Mouse (Mus musculus): Measurements from ENCODE around the gene Fancc.
A peak's percentile ranks its signal among the peaks of the same experiment; 100 is the strongest.
"Not testable (repeated sequence)": the region's sequence is repeated elsewhere in the genome, so short reads cannot be mapped to it uniquely, and the experiment has no call there.

Fancc gene

GRCm38 (mm10) chr13:63418148-63418547 lies 78.9 kb downstream of the Fancc start:
- DNase-seq (ENCODE audit: low spot score) = no peak

- DNase-seq (ENCODE audit: low spot score) = no peak
Observed at GRCm38 (mm10) chr13:63416824-63417223, 80.3 kb downstream of the Fancc start.

- no peak for DNase-seq (ENCODE audit: low spot score)
Observed at GRCm38 (mm10) chr13:63412662-63413061, 84.4 kb downstream of the Fancc start.

- DNase-seq (ENCODE audit: low spot score) = no peak
Observed at GRCm38 (mm10) chr13:63411310-63412022, 85.6 kb downstream of the Fancc start.

DNA sequence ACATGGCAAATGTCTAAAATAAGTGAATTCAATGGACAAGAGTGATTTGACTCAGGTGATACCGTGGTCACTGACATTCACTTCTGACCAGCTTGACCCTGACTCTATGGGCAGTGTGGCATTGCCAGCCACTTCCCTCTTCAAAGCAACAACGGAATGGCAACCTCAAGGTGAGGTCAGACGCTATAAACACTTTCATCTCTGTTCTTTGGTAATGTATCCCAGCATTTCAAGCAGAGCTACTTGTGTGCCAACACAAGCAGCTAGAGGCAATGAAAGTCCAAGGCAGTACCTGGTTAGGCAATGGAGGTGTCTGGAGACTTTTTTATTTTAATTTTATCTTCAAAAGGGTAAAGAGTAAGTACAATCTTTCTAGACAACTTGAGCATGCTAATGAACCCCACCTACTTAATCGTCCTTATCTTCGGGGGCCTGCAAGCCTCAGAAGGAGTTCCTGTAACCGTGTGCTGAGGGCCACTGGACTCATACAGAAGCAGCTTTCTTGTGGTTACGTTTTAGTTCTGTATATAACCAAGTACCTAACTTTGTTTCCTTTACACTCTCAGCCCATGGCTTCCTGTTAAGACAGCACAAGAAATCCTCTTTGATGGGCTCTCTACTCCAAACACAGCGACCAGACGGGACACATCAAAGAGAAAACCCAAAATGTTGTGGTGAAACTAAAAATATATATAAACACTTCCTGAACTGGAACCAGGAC lies 86.3 kb downstream of the Fancc start:
- no peak for DNase-seq (ENCODE audit: low spot score)

- DNase-seq (ENCODE audit: low spot score) = no peak
Observed at GRCm38 (mm10) chr13:63405151-63405550, 91.9 kb downstream of the Fancc start.

DNA sequence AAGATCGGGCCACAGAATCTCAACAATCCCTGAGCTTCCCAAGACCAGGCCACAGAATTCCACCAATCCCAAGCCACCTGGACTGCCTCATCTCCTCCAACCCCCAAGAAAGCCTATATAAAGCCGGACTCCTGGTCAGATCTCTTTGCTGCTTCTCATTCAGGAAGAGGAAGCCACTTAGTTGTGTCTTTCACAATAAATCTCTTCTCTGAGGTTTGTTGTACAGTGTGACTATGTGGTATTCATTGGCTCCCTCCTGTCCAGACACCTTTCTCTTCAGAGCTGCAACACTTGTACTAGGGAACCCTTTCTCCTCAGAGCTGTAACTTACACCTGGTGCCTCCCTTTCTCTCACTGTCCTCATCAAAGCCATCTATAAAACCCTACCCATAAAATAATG lies 92.4 kb downstream of the Fancc start:
- no peak for DNase-seq (ENCODE audit: low spot score)

- no peak for DNase-seq (ENCODE audit: low spot score)
Observed at GRCm38 (mm10) chr13:63402823-63403222, 94.3 kb downstream of the Fancc start.

GRCm38 (mm10) chr13:63400069-63400468 lies 97.0 kb downstream of the Fancc start:
- no peak for DNase-seq (ENCODE audit: low spot score)

- DNase-seq (ENCODE audit: low spot score) = no peak
Observed at GRCm38 (mm10) chr13:63397420-63397819, 99.7 kb downstream of the Fancc start.

GRCm38 (mm10) chr13:63394304-63395063 lies 102.6 kb downstream of the Fancc start:
- no peak for DNase-seq (ENCODE audit: low spot score)

DNA sequence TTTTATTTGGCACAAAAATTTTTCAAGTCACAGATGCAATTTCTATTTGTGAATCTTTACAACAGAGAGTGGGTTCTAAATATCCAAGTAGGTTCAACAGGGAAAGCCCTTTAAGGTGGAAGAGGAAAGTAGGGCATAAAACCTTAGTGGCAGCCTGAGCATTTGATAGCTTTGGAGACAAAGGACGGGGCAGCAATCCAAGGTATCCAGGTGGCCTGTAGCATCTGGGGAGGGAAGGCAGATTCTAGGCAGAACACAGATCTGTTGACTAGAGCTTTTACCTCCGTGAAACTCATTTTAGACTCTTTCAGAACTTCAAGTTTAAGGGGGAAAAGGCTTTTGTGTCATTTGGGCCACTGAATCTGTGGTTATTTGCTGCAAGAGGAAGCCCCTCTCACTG lies 111.8 kb downstream of the Fancc start:
- no peak for DNase-seq (ENCODE audit: low spot score)

DNA sequence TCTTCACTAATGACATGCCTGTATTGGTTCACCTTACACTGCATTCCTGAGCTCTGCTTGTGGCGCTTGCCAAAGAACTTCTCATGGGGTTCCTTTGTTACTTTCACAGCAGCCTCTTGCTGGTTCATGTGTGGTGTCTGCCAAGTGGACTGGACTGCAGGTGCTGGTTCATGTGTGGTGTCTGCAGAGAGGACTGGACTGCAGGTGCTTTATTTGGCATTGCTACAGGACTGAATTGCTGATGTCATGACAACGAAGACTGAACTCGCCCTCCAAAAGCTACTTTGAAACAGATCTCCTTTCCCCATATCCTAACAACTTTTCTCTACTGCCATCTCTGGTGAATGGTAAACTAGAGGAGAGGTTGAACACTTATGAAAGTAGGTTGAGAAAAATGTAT lies 112.3 kb downstream of the Fancc start:
- DNase-seq (ENCODE audit: low spot score) = no peak

DNA sequence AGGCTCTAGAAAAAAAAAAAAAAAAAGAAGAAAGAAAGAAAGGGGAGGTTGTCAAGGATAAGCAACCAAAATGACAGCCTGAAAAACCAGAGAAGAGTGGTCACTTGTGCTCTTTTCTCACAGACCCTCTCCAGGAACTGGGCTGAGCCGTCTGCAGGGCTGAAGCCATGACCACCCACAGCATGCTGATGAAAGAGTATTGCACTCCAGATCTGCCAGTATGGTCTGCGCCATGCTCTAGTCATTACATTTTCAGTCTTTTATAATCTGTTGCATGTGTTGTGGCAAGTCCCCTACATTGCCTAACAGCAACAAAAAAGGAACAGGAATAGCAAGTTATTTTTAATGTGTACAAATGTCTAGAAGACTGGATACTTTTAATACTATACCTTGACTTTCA lies 114.9 kb downstream of the Fancc start:
- no peak for DNase-seq (ENCODE audit: low spot score)

- no peak for DNase-seq (ENCODE audit: low spot score)
Observed at GRCm38 (mm10) chr13:63373460-63374166, 123.5 kb downstream of the Fancc start.

DNA sequence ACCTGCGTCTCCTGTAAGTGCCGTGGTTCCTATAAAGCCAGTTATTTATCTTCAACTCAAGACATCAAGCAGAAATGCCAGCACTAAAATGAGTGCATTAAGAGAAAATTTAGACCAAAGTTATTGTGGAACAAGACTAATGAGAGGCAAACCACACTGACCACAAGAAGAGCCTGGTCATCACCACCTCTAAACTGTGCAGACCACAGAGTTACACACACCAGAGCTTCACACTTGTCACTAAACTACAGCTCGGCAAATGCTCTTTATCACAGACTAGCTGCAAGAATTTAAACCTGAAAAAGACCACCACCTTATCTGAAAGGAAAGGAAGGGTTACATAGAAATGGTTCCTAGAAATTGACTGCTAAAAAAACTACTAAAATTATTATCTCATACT lies 135.3 kb downstream of the Fancc start:
- DNase-seq (ENCODE audit: low spot score) = no peak

- no peak for DNase-seq (ENCODE audit: low spot score)
Observed at GRCm38 (mm10) chr13:63360111-63360885, 136.8 kb downstream of the Fancc start.

GRCm38 (mm10) chr13:63359393-63359792 lies 137.7 kb downstream of the Fancc start:
- no peak for DNase-seq (ENCODE audit: low spot score)

GRCm38 (mm10) chr13:63356558-63356957 lies 140.5 kb downstream of the Fancc start:
- peak; percentile 85 for DNase-seq (ENCODE audit: low spot score)

DNA sequence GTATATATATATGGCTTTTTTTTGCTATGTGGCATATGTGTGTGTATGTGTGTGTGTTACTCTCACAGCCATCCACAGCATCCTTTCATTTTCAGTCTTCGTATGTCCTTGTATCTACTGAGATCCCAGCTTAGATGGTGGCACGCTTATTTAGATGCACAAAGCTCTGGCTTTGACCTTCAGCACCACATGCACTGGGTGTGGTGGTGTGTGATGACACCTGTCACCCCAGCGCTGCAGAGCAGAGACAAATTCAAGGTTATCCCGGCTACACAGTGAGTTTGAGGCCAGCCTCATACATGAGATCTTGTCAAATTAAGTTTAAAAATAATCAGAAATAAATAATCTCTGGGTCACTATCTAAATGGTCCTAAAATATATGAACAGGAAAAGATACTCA lies 141.0 kb downstream of the Fancc start:
- no peak for DNase-seq (ENCODE audit: low spot score)

GRCm38 (mm10) chr13:63353312-63353711 lies 143.8 kb downstream of the Fancc start:
- not testable (repeated sequence) for DNase-seq (ENCODE audit: low spot score)

DNA sequence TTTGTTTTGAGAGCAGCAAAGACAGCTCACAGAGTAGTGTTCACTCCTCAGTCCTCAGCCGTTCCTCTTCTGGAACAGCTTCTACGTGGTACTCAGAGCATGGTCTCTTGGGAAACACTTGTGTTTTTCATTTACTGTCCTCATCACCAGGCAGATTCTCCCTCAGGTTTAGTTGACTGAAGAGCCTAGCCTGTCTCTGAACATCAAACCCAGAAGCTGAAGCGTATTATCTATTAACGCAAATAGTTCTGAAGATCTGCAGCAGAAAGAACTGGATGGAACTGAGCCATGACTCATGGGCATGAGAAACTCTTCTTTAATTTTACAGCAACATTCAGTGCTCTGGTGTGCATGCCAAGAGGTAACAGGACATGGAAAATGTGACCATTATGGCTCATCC lies 147.0 kb downstream of the Fancc start:
- DNase-seq (ENCODE audit: low spot score) = no peak

Data from retina, embryonic 14.5 days (tissue).